Mouse (Mus musculus) forebrain, embryonic 14.5 days (tissue): Measurements from ENCODE around the gene Dll1. TPM values are rescaled to one million over a fixed set of nuclear protein-coding genes. Genes with fewer than 3 reads are reported as not detected.

Experiments
- ATAC-seq: fragments of 200-750 bp; cut with Nextera tagmentation; 2 replicates; pipeline ENCODE4 v1.8.0; 2017; ENCODE audit warnings: mild to moderate bottlenecking, moderate library complexity
- DNase-seq: peaks from one replicate; pipeline ENCODE4 v3.0.0-alpha.2; 2015; ENCODE audit warnings: low spot score
- H3K27ac ChIP-seq: fragments of 300-500 bp; sonication (generic); 2 replicates; pipeline ENCODE4 v1.5.1; 2014; ENCODE audit warnings: low read depth, mild to moderate bottlenecking, control low read depth, low read length, moderate library complexity
- H3K27me3 ChIP-seq: fragments of 300-500 bp; sonication (generic); replicated peaks from 2 replicates; pipeline ENCODE4 v1.6.1; 2014; ENCODE audit warnings: low read length, control low read depth, mixed read lengths; ENCODE audit not compliant: control insufficient read depth, insufficient read depth
- H3K36me3 ChIP-seq: fragments of 300-500 bp; sonication (generic); 2 replicates; pipeline ENCODE4 v1.6.1; 2014; ENCODE audit warnings: low read length, control low read depth; ENCODE audit not compliant: control insufficient read depth, insufficient read depth
- H3K4me1 ChIP-seq: fragments of 300-500 bp; sonication (generic); 2 replicates; pipeline ENCODE4 v1.6.1; 2014; ENCODE audit warnings: antibody characterized with exemption, low read length, control low read depth; ENCODE audit not compliant: control insufficient read depth, insufficient read depth
- H3K4me2 ChIP-seq: fragments of 300-500 bp; sonication (generic); 2 replicates; pipeline ENCODE4 v1.6.1; 2014; ENCODE audit warnings: mild to moderate bottlenecking, control low read depth, low read length
- H3K4me3 ChIP-seq: fragments of 300-500 bp; sonication (generic); 2 replicates; pipeline ENCODE4 v1.5.1; 2014; ENCODE audit warnings: low read depth, low read length, control low read depth
- H3K9ac ChIP-seq: fragments of 300-500 bp; sonication (generic); 2 replicates; pipeline ENCODE4 v1.6.1; 2014; ENCODE audit warnings: mild to moderate bottlenecking, low read length, control low read depth, moderate library complexity
- H3K9me3 ChIP-seq: fragments of 300-500 bp; sonication (generic); replicated peaks from 2 replicates; pipeline ENCODE4 v1.6.1; 2016; ENCODE audit warnings: low read length, control low read depth, mixed read lengths; ENCODE audit not compliant: control insufficient read depth
- WGBS: fragments of 180-500 bp; shearing (Covaris S2); extraction: QIAGEN DNeasy Blood & Tissue Kit; methylation state at CpG from one replicate; pipeline ENCODE4 v1.1.7; 2014; 5-methylcytosine and 5-hydroxymethylcytosine counted together
- polyA plus RNA-seq: library from polyadenylated mRNA; unstranded; fragments of >200 nt; fragmentation: Nextera tagmentation; extraction: Ambion mirVana; gene quantifications from 2 replicates; pipeline ENCODE4 v1.2.1, GENCODE M21; 2014

Gene Dll1
- polyA plus RNA-seq, 1 experiment from 2014 or later = 29.4 TPM

DNA sequence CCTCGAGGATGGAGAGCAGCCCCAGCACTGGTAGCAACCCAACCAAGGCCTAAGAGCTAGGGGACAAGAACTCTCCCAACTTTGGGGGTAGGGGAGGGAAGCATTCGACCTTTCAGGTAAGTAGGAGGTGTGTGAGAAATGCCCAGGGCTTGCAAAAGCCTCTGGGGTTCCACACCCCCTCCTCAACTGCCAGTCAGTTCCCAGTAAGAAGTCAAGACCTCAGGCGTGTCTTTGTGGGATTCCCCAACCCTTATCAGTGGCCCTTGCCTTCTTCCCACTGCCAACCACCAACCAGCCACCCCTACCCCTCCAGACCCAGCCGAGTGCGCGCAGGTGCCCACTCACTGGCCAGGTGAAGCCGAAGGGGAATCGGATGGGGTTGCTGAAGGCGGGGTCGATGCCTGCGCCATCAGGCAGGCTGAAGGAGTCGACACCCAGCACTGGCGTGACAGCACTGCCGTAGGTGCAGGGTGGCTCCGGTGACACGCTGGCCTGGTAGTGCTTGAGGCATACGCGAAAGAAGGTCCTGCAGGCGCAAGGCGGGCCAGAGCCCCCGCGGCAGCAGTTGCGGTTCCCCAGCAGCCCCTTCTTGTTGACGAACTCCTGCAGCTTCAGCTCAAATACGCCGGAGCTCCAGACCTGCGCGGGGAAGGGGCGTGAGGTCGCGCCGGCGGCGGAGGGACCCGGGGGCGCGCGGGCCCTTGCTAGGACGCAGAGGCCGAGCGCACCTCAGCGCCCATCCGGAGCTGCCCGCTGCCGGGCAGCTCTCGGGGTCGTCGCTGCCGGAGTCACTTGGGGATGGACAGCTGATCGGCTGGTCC lies 2.1 kb downstream of the Dll1 start:
- DNase-seq (no peak), ATAC-seq (no peak)
- H3K4me2 ChIP-seq = peak overlapping the region; percentile 92
- H3K9me3 ChIP-seq = no peaks in the 10 kb centered on the region
- no peaks in the 10 kb centered on the region for H3K27me3 ChIP-seq
- peaks cover 34% of the 10 kb centered on the region for H3K36me3 ChIP-seq
- H3K4me3 ChIP-seq = peak overlapping the region; percentile 90
- peak overlapping the region; percentile 99 for H3K27ac ChIP-seq
- under 1% methylated on average over 42 of the region's 50 CpGs for WGBS
- H3K4me1 ChIP-seq = peaks cover 45% of the 10 kb centered on the region
- H3K9ac ChIP-seq = peak overlapping the region; percentile 96

DNA sequence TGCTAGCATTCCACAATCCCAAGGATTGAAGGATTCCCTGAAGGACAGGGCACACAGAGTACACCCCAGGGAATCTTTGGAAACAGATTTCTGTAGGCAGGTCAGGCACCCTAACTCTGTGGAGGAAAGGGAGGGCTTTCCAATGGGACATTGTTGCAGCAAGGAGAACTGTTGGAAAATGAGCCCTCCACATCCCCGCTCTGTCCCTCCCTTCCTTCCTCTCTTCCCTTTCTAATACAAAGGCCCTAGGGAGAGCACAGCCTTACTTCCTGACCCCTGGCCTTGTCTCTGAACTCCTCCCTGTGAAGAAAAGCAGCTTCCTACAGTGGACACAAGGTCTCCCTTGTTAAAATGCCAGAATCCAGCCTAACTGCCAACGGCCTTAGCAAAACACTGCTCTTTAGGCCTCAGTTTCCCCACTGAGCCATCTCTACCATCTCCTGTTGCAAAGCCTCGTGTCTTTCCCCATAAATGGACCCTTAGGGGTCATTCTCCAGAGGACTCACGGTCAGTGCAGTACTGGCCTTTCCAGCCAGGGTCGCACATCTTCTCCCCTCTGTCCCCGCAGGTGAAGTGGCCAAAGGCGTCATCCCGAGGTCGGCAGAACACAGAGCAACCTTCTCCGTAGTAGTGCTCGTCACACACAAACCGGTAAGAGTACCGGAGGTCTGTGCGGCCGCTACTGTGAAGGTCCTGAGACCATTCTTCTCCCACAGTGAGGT lies 3.6 kb downstream of the Dll1 start:
- H3K27me3 ChIP-seq = no peaks in the 10 kb centered on the region
- H3K9me3 ChIP-seq = no peaks in the 10 kb centered on the region
- DNase-seq (no peak), ATAC-seq (no peak)
- H3K4me1 ChIP-seq = peaks cover 42% of the 10 kb centered on the region
- H3K4me3 ChIP-seq = peak overlapping the region; percentile 90
- peaks cover 48% of the 10 kb centered on the region for H3K36me3 ChIP-seq
- H3K9ac ChIP-seq = peak overlapping the region; percentile 96
- no peak overlapping the region for H3K27ac ChIP-seq
- H3K4me2 ChIP-seq = peak overlapping the region; percentile 92
- WGBS = 44% methylated on average over 15 of the region's 15 CpGs

DNA sequence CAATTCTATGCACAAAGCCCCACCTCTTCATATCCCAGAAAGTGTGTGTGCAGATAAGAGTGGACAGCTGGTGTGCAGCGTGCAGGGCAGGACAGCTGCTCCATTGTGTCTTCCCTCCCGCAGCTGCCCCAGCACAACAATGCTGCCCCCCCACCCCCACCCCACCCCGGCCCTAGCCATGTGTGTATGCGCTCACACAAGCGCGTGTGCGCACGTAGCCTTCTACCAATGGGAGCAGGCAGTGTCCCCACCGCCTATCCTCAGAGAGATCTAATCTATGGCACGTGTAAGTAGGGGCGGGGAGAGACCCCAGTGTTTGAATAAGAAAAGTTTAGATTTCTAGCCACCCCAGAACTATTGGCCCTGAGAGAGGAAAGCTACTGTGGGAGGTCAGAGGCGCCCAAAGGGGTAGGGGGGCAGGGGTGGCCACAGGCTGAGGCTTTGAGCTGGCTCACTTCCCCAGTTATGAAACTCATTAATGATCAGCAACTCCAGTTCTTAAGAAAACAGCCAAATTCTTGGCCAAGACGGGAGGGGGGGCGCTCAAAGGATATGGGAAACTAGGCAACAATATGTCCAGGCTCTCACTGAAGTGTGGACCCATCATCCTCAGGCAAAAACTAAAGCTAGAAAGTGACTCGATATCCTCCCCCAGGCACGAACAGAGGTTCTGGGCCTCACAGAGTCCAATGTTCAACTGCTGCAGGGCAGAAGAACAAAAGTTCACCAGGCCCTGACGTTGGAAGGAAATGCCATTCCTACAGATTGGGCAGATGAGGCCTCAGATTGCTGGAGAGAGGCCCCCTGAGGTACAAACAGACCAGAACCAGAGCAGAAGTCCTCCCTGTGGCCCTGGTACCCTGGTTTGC lies 4.5 kb downstream of the Dll1 start:
- DNase-seq (peak; percentile 68), ATAC-seq (peak; percentile 16)
- WGBS = 17% methylated on average over 17 of the region's 17 CpGs
- no peaks in the 10 kb centered on the region for H3K9me3 ChIP-seq
- H3K36me3 ChIP-seq = peaks cover 55% of the 10 kb centered on the region
- H3K27me3 ChIP-seq = no peaks in the 10 kb centered on the region
- H3K4me2 ChIP-seq = peak overlapping the region; percentile 92
- H3K27ac ChIP-seq = no peak overlapping the region
- H3K9ac ChIP-seq = peak overlapping the region; percentile 96
- H3K4me3 ChIP-seq = peak overlapping the region; percentile 90
- peaks cover 35% of the 10 kb centered on the region for H3K4me1 ChIP-seq

DNA sequence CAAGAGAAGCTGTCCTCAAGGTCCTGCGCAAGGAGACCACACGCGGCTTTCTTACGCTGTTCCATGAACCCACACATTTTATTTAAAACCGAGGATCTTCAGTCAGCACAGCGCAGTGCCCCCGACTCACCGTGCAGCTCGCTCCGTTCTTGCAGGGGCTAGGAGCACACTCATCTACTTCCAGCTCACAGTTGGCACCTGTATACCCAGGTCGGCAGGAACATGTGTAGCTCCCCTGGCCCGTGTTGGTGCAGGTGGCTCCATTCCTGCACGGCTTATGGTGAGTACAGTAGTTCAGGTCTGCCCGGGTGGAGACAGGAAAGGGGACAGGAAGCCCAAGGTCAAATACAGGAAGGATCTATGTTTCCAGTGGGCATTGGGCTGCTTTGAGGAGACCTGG lies 6.3 kb downstream of the Dll1 start:
- no peak for DNase-seq
- H3K4me3 ChIP-seq = no peak overlapping the region
- H3K27me3 ChIP-seq = no peaks in the 10 kb centered on the region
- no peak for ATAC-seq
- 94% methylated on average over 14 of the region's 14 CpGs for WGBS
- H3K27ac ChIP-seq = no peak overlapping the region
- H3K4me1 ChIP-seq = peaks cover 31% of the 10 kb centered on the region
- H3K9ac ChIP-seq = no peak overlapping the region
- no peaks in the 10 kb centered on the region for H3K9me3 ChIP-seq
- H3K36me3 ChIP-seq = peaks cover 66% of the 10 kb centered on the region
- H3K4me2 ChIP-seq = peak overlapping the region; percentile 92; the same call in 1 of the 2 replicates

DNA sequence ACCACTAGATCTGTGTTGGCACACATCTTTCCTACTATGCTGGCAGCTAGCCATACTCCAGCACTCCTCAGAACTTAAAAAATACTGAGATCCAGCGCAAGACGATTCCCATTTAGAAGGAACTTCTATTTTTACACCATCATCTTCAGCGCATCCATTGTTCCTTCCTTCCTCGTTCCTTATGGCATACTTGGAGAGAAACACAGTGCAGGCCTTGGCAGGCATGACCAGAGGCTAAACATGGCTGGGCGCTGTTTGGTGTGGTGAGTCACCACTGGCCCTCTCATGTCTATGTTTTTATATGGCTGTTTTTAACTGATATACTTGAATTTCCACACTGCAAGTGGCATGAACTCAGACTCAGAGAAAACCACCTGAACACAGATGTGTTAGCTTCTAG lies 11.0 kb downstream of the Dll1 start:
- Histone ChIP-seq H3K9me3 (no peaks in the 10 kb centered on the region), H3K27ac (no peak overlapping the region), H3K4me1 (no peaks in the 10 kb centered on the region), H3K36me3 (peaks cover 44% of the 10 kb centered on the region), H3K4me3 (no peak overlapping the region), H3K9ac (no peak overlapping the region), H3K4me2 (no peak overlapping the region), H3K27me3 (no peaks in the 10 kb centered on the region)
- ATAC-seq (no peak), DNase-seq (no peak)
- 81% methylated on average over 5 of the region's 5 CpGs for WGBS

DNA sequence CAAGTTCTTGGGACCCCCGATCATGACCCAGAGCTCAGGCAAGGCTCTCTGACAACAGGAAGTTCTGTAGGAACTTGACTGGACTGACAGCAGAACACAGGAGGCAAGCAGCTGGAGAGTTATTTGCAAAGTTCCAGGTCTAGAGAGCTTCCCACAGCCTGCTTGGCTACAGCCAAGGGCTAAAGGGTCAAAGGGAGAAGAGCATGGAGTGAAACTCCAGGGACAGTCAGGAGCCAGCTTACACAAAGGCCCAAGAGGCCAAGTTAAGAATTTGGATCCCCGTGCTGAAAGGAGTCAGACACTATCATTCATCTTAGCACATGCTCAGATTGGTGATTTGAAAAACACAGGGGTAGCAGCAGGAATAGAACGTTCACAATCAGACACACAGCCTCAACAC lies 13.0 kb downstream of the Dll1 start:
- Histone ChIP-seq H3K4me1 (no peaks in the 10 kb centered on the region), H3K36me3 (peaks cover 24% of the 10 kb centered on the region), H3K9ac (no peak overlapping the region), H3K27ac (no peak overlapping the region), H3K9me3 (no peaks in the 10 kb centered on the region), H3K27me3 (no peaks in the 10 kb centered on the region), H3K4me3 (no peak overlapping the region), H3K4me2 (no peak overlapping the region)
- no peak for DNase-seq
- no peak for ATAC-seq
- WGBS = 85% methylated on average over 3 of the region's 3 CpGs

DNA sequence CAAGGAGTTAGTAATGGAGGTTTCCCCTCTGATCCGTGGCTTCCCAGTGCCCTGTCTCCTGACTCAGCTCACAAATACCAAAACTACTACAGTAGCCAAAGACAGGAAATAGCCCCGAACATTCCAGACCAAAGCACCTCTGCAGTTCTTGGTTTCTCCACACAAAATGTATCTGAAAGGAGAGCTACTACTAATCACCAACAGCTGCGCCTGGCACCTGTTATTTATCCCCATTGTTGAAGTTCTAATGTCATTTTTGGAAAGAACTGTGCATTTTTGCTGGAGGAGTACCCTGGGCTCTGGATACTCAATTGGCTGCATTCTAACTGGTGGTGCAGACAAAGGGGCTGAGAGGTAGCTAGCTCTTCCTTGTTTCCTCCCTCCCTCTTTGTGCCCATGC lies 19.6 kb downstream of the Dll1 start:
- H3K27ac ChIP-seq = no peak overlapping the region
- ATAC-seq (no peak), DNase-seq (no peak)
- 82% methylated on average over 3 of the region's 3 CpGs for WGBS
- no peaks in the 10 kb centered on the region for H3K9me3 ChIP-seq
- H3K4me2 ChIP-seq = no peak overlapping the region
- no peaks in the 10 kb centered on the region for H3K27me3 ChIP-seq
- H3K36me3 ChIP-seq = no peaks in the 10 kb centered on the region
- no peak overlapping the region for H3K4me3 ChIP-seq
- no peaks in the 10 kb centered on the region for H3K4me1 ChIP-seq
- H3K9ac ChIP-seq = no peak overlapping the region

DNA sequence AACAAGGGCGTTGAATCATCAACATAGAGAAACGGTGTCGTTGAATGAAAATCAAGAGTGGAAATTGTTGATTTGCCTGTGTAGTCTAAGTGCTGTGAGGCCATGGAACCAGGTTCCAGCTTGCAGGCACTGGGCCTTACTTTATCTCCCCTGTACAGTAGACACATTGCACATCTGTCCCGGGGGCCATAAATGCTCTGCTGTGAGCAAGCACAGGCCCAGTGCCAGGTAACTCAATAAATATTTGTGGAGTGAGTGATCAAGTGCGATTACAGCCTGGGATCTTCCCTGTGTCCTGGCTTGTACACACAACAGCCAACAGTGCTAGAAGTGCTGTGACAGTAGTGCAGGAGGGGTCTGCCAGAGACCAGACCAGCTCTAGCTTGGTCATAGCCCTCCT lies 20.1 kb downstream of the Dll1 start:
- Histone ChIP-seq H3K4me2 (no peak overlapping the region), H3K36me3 (no peaks in the 10 kb centered on the region), H3K4me1 (no peaks in the 10 kb centered on the region), H3K9me3 (no peaks in the 10 kb centered on the region), H3K9ac (no peak overlapping the region), H3K27me3 (no peaks in the 10 kb centered on the region), H3K4me3 (no peak overlapping the region), H3K27ac (no peak overlapping the region)
- DNase-seq (no peak), ATAC-seq (no peak)
- WGBS = 91% methylated on average over 5 of the region's 5 CpGs
